Mouse (Mus musculus): ENCODE data around the gene Rps19bp1. TPM values are rescaled to one million over a fixed set of nuclear protein-coding genes. Genes with fewer than 3 reads are reported as not detected.

The Rps19bp1 gene
- polyA plus RNA-seq, 1 experiment from 2014 or later = 39.0 TPM

- Histone ChIP-seq H3K4me2 (no peak overlapping the region), H3K4me3 (no peak overlapping the region), H3K9me3 (no peaks in the 10 kb centered on the region), H3K27me3 (replicated peaks) (0 out of 2 replicates have a peak, but pooled peaks cover 3% of the 10 kb centered on the region), H3K27ac (replicated peaks) (no peak overlapping the region), H3K36me3 (peaks cover 8% of the 10 kb centered on the region; the same call in 1 of the 2 replicates), H3K4me1 (peaks cover 8% of the 10 kb centered on the region), H3K9ac (no peak overlapping the region)
- WGBS = 15% methylated on average over 10 of the region's 10 CpGs
- ATAC-seq (ENCODE audit: extremely low read depth, insufficient number of reproducible peaks, low FRiP score, low TSS enrichment) = no peak
Measured at GRCm38 (mm10) chr15:80215716-80216479, 48.2 kb downstream of the Rps19bp1 start.

- Histone ChIP-seq H3K27ac (replicated peaks) (no peak overlapping the region), H3K4me2 (no peak overlapping the region), H3K4me1 (no peaks in the 10 kb centered on the region), H3K4me3 (no peak overlapping the region), H3K9ac (no peak overlapping the region), H3K36me3 (peaks cover 8% of the 10 kb centered on the region; the same call in 1 of the 2 replicates), H3K27me3 (replicated peaks) (0 out of 2 replicates have a peak, but pooled peaks cover 4% of the 10 kb centered on the region), H3K9me3 (no peaks in the 10 kb centered on the region)
- no peak for ATAC-seq (ENCODE audit: extremely low read depth, insufficient number of reproducible peaks, low FRiP score, low TSS enrichment)
Measured at GRCm38 (mm10) chr15:80213688-80214087, 50.4 kb downstream of the Rps19bp1 start.

Other genes with a start within 250 kb of the Rps19bp1 start
- 2.2 and 2.6 TPM in 2 replicates for gene Pdgfb, start 249.3 kb downstream of the Rps19bp1 start, polyA plus RNA-seq (2015; fragmentation: Nextera tagmentation; extraction: Ambion mirVana)
- gene Syngr1, start 173.0 kb downstream of the Rps19bp1 start, polyA plus RNA-seq (2015; fragmentation: Nextera tagmentation; extraction: Ambion mirVana) = 27.3 and 30.7 TPM in 2 replicates
- 603 and 677 TPM in 2 replicates for gene Rpl3, start 172.4 kb downstream of the Rps19bp1 start, polyA plus RNA-seq (2015; fragmentation: Nextera tagmentation; extraction: Ambion mirVana)
- gene Tab1, start 131.2 kb downstream of the Rps19bp1 start, polyA plus RNA-seq (2015; fragmentation: Nextera tagmentation; extraction: Ambion mirVana) = 29.4 and 31.1 TPM in 2 replicates
- gene Mgat3, start 90.6 kb downstream of the Rps19bp1 start, polyA plus RNA-seq (2015; fragmentation: Nextera tagmentation; extraction: Ambion mirVana) = 1.2 and 1.3 TPM in 2 replicates
- gene Mief1, start 30.3 kb downstream of the Rps19bp1 start, polyA plus RNA-seq (2015; fragmentation: Nextera tagmentation; extraction: Ambion mirVana) = 25.5 and 25.9 TPM in 2 replicates
- gene AC140267.1, start 28.5 kb downstream of the Rps19bp1 start, polyA plus RNA-seq (2015; fragmentation: Nextera tagmentation; extraction: Ambion mirVana) = not detected in 2 replicates
- gene Atf4, start 9.1 kb downstream of the Rps19bp1 start, polyA plus RNA-seq (2015; fragmentation: Nextera tagmentation; extraction: Ambion mirVana) = 74.9 and 83.4 TPM in 2 replicates
- not detected in 2 replicates for gene Cacna1i, start 22.9 kb upstream of the Rps19bp1 start, polyA plus RNA-seq (2015; fragmentation: Nextera tagmentation; extraction: Ambion mirVana)